Mouse (Mus musculus) urinary bladder, postnatal 14 days (tissue): ENCODE measurements around the gene Pbrm1.

ENCODE experiments used
- DNase-seq: peaks from one replicate; pipeline ENCODE4 v3.0.0; 2021; ENCODE audit warnings: low spot score

Gene Pbrm1

DNA sequence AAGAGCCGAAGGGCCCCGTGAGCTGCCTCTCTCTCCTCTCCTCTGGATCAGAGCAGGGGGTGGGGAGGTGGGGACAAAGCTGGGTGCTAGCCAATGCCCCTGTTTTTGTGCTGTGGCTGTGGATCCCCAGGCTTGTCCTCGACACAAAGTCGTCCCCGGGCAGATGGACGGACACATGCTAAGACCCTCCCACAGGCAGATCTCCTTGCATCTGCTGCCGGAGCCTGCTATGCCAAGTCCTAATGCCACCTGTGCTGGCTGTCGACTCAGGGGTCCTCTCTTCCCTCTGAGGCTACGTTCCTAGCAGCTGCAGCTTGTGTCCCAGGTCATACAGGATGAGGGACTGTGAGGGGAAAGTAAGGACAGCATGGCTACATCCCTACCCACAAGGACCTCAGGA is 147.9 kb downstream of the Pbrm1 start:
- DNase-seq, result no peak

DNA sequence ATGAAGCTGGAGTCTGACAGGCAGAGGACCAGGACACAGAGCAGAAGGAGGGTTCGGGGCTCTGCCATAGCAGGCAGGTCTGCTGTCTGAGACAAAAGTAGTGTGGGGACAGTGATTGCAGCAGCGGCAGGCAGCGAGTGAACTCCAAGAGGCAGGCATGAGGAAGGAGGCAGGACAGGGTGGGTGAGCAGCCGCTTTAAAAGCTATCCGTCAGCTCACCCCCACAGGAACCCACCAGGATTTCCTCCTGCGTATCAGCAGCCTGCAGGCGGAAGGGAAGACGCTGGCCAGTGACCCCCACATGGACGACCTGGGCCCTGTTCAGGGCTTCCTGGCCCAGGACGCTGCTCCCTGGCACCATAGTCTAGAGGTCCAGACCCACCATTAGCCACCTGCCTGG is 149.5 kb downstream of the Pbrm1 start, which contains the start of gene Stab1:
TSS of gene Stab1 (minus strand) at position 217 of the 400 bp plus-strand sequence.
- DNase-seq, result no peak

DNA sequence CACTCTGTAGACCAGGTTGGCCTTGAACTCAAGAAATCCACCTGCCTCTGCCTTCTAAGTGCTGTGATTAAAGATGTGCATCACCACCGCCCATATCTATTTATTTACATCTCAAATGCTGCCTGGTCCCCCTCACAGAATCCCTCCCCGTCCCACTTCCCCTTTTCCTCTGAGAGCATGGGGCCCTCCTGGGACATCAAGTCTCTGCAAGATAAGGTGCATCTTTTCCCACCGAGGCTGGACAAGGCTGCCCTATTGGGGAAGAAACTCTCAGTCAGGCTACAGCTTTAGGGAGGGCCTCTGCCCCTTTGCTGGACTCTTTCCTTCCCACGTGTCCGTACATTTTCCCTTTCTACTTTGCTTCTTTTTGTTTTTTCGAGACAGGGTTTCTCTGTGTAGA is 150.6 kb downstream of the Pbrm1 start:
- no peak for DNase-seq

DNA sequence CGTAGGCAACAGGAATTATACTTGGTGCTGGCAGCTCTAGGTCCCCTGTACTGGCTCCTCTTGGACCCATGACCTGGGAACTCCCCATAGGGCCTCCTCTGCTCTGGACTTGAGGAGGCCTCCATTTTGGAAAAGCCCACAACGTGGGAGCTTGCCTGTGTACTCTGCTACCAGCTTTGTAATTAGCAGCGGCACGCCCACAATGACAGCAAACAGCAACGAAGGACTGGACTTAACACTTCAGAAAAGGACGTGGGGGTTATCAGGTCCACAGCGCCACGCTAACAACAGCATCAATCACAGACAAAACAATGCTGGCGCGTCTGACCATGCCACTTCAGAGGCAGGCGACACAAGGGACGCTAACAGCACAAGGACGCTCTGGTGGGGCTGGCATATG is 152.0 kb downstream of the Pbrm1 start:
- no peak for DNase-seq
